Mouse (Mus musculus): ENCODE measurements around the gene Tmem164. TPM values are rescaled to one million over a fixed set of nuclear protein-coding genes. Genes with fewer than 3 reads are reported as not detected.
"Not testable (repeated sequence)": the region's sequence is repeated elsewhere in the genome, so short reads cannot be mapped to it uniquely, and the experiment has no call there.

The Tmem164 gene
- polyA plus RNA-seq (2012; ENCODE audit: insufficient read depth, insufficient read length, missing spikeins): 60.4 and 64.3 TPM in 2 replicates

- H3K4me3 ChIP-seq (ENCODE audit: insufficient read depth, low read length): peak within 1 kb of the TSS; percentile 72
- H3K27ac ChIP-seq (ENCODE audit: insufficient read depth, low read depth, low read length): peak within 1 kb of the TSS; percentile 98
- H3K4me1 ChIP-seq (ENCODE audit: control insufficient read depth, insufficient read depth, low read length): peaks cover 21% of the 10 kb centered on the region
- TF ChIP-seq POLR2A (IDR thresholded peaks at IDR 0.05; ENCODE audit: borderline replicate concordance, low read depth, low read length): no peak
- no peak for TF ChIP-seq CTCF (IDR thresholded peaks at IDR 0.05; ENCODE audit: low read depth, low read length)
These were observed at the start of gene Tmem164 for GRCm38 (mm10) chrX:142681056-142681615. TSS of gene Tmem164 (plus strand) at chrX:142681406.

- H3K4me3 ChIP-seq (ENCODE audit: insufficient read depth, low read length); H3K4me1 ChIP-seq (ENCODE audit: control insufficient read depth, insufficient read depth, low read length); H3K27ac ChIP-seq (ENCODE audit: insufficient read depth, low read depth, low read length): not testable (repeated sequence)
These were observed 48.2 kb upstream of the Tmem164 start for GRCm38 (mm10) chrX:142632990-142633389.

- TF ChIP-seq CTCF (IDR thresholded peaks at IDR 0.05; ENCODE audit: low read depth, low read length) (no peak), POLR2A (IDR thresholded peaks at IDR 0.05; ENCODE audit: borderline replicate concordance, low read depth, low read length) (no peak)
- no peaks in the 10 kb centered on the region for H3K4me1 ChIP-seq (ENCODE audit: control insufficient read depth, insufficient read depth, low read length)
- no peak overlapping the region for H3K27ac ChIP-seq (ENCODE audit: insufficient read depth, low read depth, low read length)
- H3K4me3 ChIP-seq (ENCODE audit: insufficient read depth, low read length): no peak overlapping the region
These were observed 34.0 kb upstream of the Tmem164 start for GRCm38 (mm10) chrX:142647202-142647601.

- H3K27ac ChIP-seq (ENCODE audit: insufficient read depth, low read depth, low read length): no peak overlapping the region
- no peak overlapping the region for H3K4me3 ChIP-seq (ENCODE audit: insufficient read depth, low read length)
- H3K4me1 ChIP-seq (ENCODE audit: control insufficient read depth, insufficient read depth, low read length): no peaks in the 10 kb centered on the region
- no peak for TF ChIP-seq CTCF (IDR thresholded peaks at IDR 0.05; ENCODE audit: low read depth, low read length)
- TF ChIP-seq POLR2A (IDR thresholded peaks at IDR 0.05; ENCODE audit: borderline replicate concordance, low read depth, low read length): no peak
These were observed 31.0 kb upstream of the Tmem164 start for GRCm38 (mm10) chrX:142650117-142650764.

GRCm38 (mm10) chrX:142664704-142665422, 16.3 kb upstream of the Tmem164 start:
- H3K4me3 ChIP-seq (ENCODE audit: insufficient read depth, low read length): no peak overlapping the region
- peaks cover 8% of the 10 kb centered on the region for H3K4me1 ChIP-seq (ENCODE audit: control insufficient read depth, insufficient read depth, low read length)
- 0 out of 2 replicates have a peak overlapping the region, but pooled peaks have one; percentile 23 for H3K27ac ChIP-seq (ENCODE audit: insufficient read depth, low read depth, low read length)
- no peak for TF ChIP-seq CTCF (IDR thresholded peaks at IDR 0.05; ENCODE audit: low read depth, low read length)
- TF ChIP-seq POLR2A (IDR thresholded peaks at IDR 0.05; ENCODE audit: borderline replicate concordance, low read depth, low read length): no peak

GRCm38 (mm10) chrX:142665423-142665805, 15.8 kb upstream of the Tmem164 start:
- TF ChIP-seq POLR2A (IDR thresholded peaks at IDR 0.05; ENCODE audit: borderline replicate concordance, low read depth, low read length) (no peak), CTCF (IDR thresholded peaks at IDR 0.05; ENCODE audit: low read depth, low read length) (no peak)
- Histone ChIP-seq H3K4me1 (ENCODE audit: control insufficient read depth, insufficient read depth, low read length) (peaks cover 8% of the 10 kb centered on the region), H3K4me3 (ENCODE audit: insufficient read depth, low read length) (no peak overlapping the region), H3K27ac (ENCODE audit: insufficient read depth, low read depth, low read length) (no peak overlapping the region)

GRCm38 (mm10) chrX:142669312-142670091, 11.7 kb upstream of the Tmem164 start:
- no peak overlapping the region for H3K4me3 ChIP-seq (ENCODE audit: insufficient read depth, low read length)
- no peak for TF ChIP-seq CTCF (IDR thresholded peaks at IDR 0.05; ENCODE audit: low read depth, low read length)
- TF ChIP-seq POLR2A (IDR thresholded peaks at IDR 0.05; ENCODE audit: borderline replicate concordance, low read depth, low read length): no peak
- peaks cover 7% of the 10 kb centered on the region for H3K4me1 ChIP-seq (ENCODE audit: control insufficient read depth, insufficient read depth, low read length)
- H3K27ac ChIP-seq (ENCODE audit: insufficient read depth, low read depth, low read length): no peak overlapping the region

GRCm38 (mm10) chrX:142670121-142670520, 11.1 kb upstream of the Tmem164 start:
- Histone ChIP-seq H3K27ac (ENCODE audit: insufficient read depth, low read depth, low read length) (no peak overlapping the region), H3K4me1 (ENCODE audit: control insufficient read depth, insufficient read depth, low read length) (peaks cover 6% of the 10 kb centered on the region), H3K4me3 (ENCODE audit: insufficient read depth, low read length) (no peak overlapping the region)
- TF ChIP-seq CTCF (IDR thresholded peaks at IDR 0.05; ENCODE audit: low read depth, low read length) (no peak), POLR2A (IDR thresholded peaks at IDR 0.05; ENCODE audit: borderline replicate concordance, low read depth, low read length) (no peak)

- no peak overlapping the region for H3K27ac ChIP-seq (ENCODE audit: insufficient read depth, low read depth, low read length)
- H3K4me3 ChIP-seq (ENCODE audit: insufficient read depth, low read length): no peak overlapping the region
- no peak for TF ChIP-seq CTCF (IDR thresholded peaks at IDR 0.05; ENCODE audit: low read depth, low read length)
- TF ChIP-seq POLR2A (IDR thresholded peaks at IDR 0.05; ENCODE audit: borderline replicate concordance, low read depth, low read length): no peak
These were observed 10.1 kb upstream of the Tmem164 start for GRCm38 (mm10) chrX:142671141-142671540.

More at GRCm38 (mm10) chrX:142671141-142671540, 10.1 kb upstream of the Tmem164 start:
- H3K4me1 ChIP-seq (ENCODE audit: control insufficient read depth, insufficient read depth, low read length): no peaks in the 10 kb centered on the region
